Mouse (Mus musculus): ENCODE data around the gene Klhl29. TPM values are rescaled to one million over a fixed set of nuclear protein-coding genes. Genes with fewer than 3 reads are reported as not detected.
"Not testable (repeated sequence)": the region's sequence is repeated elsewhere in the genome, so short reads cannot be mapped to it uniquely, and the experiment has no call there.

Klhl29 gene
- total and polyA plus RNA-seq, 3 experiments, result 0.41 to 0.57 (median 0.42) TPM

DNA sequence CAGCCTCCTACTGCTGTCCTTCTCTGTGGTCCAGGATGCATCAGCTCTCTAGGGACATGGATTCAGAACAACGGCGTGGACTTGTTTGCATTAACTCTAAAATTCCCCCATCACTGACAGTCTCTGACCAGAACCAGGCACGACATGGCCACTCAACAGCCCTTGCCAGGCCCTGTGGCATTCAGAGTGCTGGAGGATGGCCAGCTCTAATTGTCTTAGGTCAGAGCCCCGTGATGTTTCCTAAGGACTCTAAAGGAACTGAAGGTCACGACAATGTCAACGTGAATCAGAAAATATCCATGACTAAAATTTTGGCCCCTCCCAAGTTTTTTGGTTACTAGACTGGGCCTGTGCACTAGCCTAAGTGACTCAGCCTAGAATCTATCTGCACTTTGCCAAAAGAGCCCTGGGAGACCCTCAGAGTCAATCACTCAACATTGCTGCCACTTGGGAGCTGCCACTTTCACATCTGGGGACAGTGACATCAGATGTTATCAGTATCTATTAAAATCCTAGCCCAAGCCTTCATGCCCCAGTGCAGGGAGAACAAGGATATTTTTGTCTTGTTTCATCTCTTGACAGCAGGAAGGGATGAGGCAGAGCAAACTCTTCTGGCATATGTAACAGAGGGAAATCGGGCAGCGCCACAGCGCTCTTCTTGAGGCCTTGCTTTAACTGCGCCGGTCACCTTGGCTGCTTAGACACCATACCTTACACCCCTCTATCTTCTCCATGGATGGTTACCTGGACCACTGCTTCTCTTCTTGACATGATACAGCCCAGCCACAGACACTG lies 24.8 kb downstream of the Klhl29 start:
- no peak for DNase-seq
- H3K9ac ChIP-seq (ENCODE audit: low read depth, low read length), result no peak overlapping the region
- H3K4me1 ChIP-seq (ENCODE audit: control insufficient read depth, insufficient read depth, low read length), result no peaks in the 10 kb centered on the region
- H3K27ac ChIP-seq, result no peak overlapping the region
- no peaks in the 10 kb centered on the region for H3K79me2 ChIP-seq (replicated peaks; ENCODE audit: control insufficient read depth, insufficient read depth, low read length)
- intact Hi-C loops (cut with DNase I), result no loop called here
- WGBS, result 60% methylated on average over 11 of the region's 11 CpGs
- H3K27me3 ChIP-seq (ENCODE audit: control insufficient read depth, insufficient read depth, low read length), result no peaks in the 10 kb centered on the region
- TF ChIP-seq CTCF (IDR thresholded peaks at IDR 0.05), result no peak
- no peak for TF ChIP-seq POLR2A (IDR thresholded peaks at IDR 0.05; ENCODE audit: insufficient read depth, low read depth, low read length)
- TF ChIP-seq EP300 (IDR thresholded peaks at IDR 0.05; ENCODE audit: insufficient read depth, low read depth, low read length), result no peak
- no peaks in the 10 kb centered on the region for H3K36me3 ChIP-seq (ENCODE audit: control insufficient read depth, insufficient read depth, low read length)
- no peak overlapping the region for H3K4me3 ChIP-seq

DNA sequence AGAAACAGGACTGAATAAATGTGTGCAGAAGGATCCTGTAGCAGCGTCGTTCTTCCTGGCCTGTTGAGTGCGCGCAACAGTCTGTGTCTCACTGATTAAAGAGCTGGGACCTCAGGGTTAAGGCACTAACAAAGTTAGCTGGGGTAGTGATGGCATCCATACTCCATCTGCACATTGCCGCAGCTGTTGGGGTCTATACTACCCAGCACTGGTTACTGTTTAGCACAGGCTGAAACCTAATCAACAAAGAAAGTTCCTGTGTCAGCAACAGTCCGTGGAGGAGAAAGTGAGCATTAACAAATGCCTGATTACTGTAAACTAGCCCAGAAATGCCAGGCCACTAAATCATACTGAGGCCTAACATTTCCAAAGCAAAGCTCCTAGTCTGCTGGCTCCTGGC lies 30.4 kb downstream of the Klhl29 start:
- Histone ChIP-seq H3K36me3 (ENCODE audit: control insufficient read depth, insufficient read depth, low read length) (no peaks in the 10 kb centered on the region), H3K4me3 (no peak overlapping the region), H3K27ac (no peak overlapping the region), H3K27me3 (ENCODE audit: control insufficient read depth, insufficient read depth, low read length) (no peaks in the 10 kb centered on the region), H3K9ac (ENCODE audit: low read depth, low read length) (no peak overlapping the region), H3K4me1 (ENCODE audit: control insufficient read depth, insufficient read depth, low read length) (no peaks in the 10 kb centered on the region), H3K79me2 (replicated peaks; ENCODE audit: control insufficient read depth, insufficient read depth, low read length) (no peaks in the 10 kb centered on the region)
- no peak for TF ChIP-seq CTCF (IDR thresholded peaks at IDR 0.05)
- no peak for TF ChIP-seq EP300 (IDR thresholded peaks at IDR 0.05; ENCODE audit: insufficient read depth, low read depth, low read length)
- no peak for TF ChIP-seq POLR2A (IDR thresholded peaks at IDR 0.05; ENCODE audit: insufficient read depth, low read depth, low read length)
- no peak for DNase-seq
- intact Hi-C loops (cut with DNase I), result no loop called here
- 92% methylated on average over 6 of the region's 6 CpGs for WGBS

DNA sequence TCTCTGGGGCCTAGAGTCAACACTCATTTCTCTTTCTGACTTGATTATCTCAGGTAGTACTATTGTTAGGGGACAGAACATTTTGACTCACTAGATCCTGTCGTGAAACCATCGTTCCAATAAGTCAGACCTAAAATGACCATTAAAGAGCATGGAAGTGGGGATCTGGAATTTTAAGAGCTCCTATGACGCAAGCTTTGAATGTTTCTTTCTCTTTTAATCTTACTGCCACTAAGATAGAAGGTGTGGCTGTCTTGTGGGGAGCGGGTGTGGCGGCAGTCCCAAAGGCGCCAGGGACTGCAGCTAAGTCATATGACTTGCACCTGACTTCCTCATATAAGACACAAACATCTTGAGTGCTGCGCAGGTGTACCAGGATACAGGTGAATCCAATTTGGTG lies 31.0 kb downstream of the Klhl29 start:
- H3K4me1 ChIP-seq (ENCODE audit: control insufficient read depth, insufficient read depth, low read length); H3K27ac ChIP-seq; H3K36me3 ChIP-seq (ENCODE audit: control insufficient read depth, insufficient read depth, low read length); H3K27me3 ChIP-seq (ENCODE audit: control insufficient read depth, insufficient read depth, low read length); DNase-seq; H3K79me2 ChIP-seq (replicated peaks; ENCODE audit: control insufficient read depth, insufficient read depth, low read length); H3K4me3 ChIP-seq; intact Hi-C loops (cut with DNase I); H3K9ac ChIP-seq (ENCODE audit: low read depth, low read length): not testable (repeated sequence)
- whole genome bisulfite sequencing, result 89% methylated on average over 6 of the region's 7 CpGs

DNA sequence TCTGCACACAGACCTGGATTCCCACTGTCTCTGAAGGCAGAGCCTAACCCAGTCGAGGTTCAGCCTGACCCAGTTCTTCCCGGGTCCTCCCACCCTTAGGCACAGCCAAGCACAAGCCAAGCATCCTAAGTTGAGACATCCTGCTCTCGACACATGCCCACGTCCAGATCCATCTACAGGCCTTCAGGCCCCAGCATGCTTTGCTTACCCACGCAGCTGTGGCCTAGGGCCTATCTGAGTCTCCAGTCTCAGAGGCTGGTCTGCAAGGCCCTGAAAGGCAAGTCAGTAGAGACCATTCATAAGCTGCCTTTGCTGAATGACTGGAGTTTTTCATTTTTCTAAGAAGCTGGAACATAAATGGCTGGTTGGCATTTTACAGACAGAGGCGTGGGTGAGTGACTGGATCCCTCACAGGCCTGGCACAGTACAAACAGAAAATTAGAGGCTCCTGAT lies 35.3 kb downstream of the Klhl29 start:
- TF ChIP-seq EP300 (IDR thresholded peaks at IDR 0.05; ENCODE audit: insufficient read depth, low read depth, low read length), result no peak
- no peak for TF ChIP-seq POLR2A (IDR thresholded peaks at IDR 0.05; ENCODE audit: insufficient read depth, low read depth, low read length)
- TF ChIP-seq CTCF (IDR thresholded peaks at IDR 0.05), result no peak
- 88% methylated on average over 6 of the region's 6 CpGs for WGBS

DNA sequence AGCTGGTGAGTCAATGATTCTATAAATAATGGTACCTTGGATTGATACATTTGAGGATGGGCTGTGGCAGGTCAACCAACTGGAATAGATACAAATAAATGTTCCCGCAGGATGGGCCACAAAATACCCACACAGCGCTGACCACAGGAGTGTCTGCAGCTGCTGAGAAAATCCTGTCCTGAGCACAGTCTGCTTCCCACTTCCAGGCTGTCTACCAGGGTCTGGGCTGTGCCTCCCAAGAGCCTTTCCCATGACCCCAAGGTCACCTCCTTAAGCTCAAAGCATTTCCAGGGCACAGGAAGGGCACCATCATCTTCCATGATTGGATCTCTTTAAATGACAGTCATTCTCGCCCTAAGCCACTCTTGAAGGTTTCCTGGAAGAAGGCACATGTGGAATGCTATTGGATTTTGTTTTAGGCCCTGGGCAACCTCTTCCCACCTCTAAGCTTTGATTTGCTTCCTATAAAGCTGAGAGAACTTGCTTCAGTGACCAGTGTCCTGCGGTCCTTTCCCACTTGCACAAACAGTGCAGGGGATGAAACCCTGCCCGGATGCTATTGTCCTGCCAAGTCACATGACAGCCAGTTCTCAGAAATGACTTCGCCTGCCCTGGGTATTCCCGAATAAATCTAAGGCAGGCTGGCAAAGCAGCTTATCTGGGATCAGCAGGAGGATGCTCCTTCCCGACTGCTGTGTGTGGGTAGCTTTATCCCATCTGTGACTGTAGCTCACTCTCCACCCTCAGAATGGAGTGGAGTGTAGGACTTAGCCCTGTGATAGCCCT lies 38.4 kb downstream of the Klhl29 start:
- Histone ChIP-seq H3K27ac (no peak overlapping the region), H3K79me2 (replicated peaks; ENCODE audit: control insufficient read depth, insufficient read depth, low read length) (no peaks in the 10 kb centered on the region)
- intact Hi-C loops (cut with DNase I), result no loop called here

More for the DNA sequence above, 35.3 kb downstream of the Klhl29 start:
- Histone ChIP-seq H3K4me3 (no peak overlapping the region), H3K9ac (ENCODE audit: low read depth, low read length) (no peak overlapping the region), H3K27ac (no peak overlapping the region), H3K4me1 (ENCODE audit: control insufficient read depth, insufficient read depth, low read length) (peaks cover 3% of the 10 kb centered on the region; the same call in 1 of the 2 replicates), H3K79me2 (replicated peaks; ENCODE audit: control insufficient read depth, insufficient read depth, low read length) (no peaks in the 10 kb centered on the region), H3K27me3 (ENCODE audit: control insufficient read depth, insufficient read depth, low read length) (no peaks in the 10 kb centered on the region), H3K36me3 (ENCODE audit: control insufficient read depth, insufficient read depth, low read length) (no peaks in the 10 kb centered on the region)
- no peak for DNase-seq
- intact Hi-C loops (cut with DNase I), result no loop called here

DNA sequence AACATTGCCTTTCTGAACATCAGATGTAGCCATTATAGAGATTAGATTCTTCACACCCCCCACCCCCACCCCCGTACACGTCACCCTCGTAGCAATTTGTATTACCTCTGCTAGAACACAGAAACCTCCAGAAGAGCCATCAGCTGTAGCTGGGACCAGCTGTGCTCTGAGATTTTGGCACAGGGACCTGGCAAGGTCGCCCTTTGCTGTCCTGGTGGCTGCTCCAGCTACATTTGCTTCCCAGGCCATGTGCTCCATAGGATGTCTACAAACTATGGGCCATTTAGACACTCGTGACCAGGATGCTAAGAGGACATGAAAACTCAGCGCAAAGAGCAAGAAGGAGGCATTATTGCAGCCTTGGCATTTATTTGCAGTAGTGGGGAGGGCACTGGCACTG lies 39.2 kb downstream of the Klhl29 start:
- no peak overlapping the region for H3K4me3 ChIP-seq
- peak in 1 of 2 experiments; percentile 19 for DNase-seq
- H3K36me3 ChIP-seq (ENCODE audit: control insufficient read depth, insufficient read depth, low read length), result no peaks in the 10 kb centered on the region
- peaks cover 3% of the 10 kb centered on the region; the same call in 1 of the 2 replicates for H3K4me1 ChIP-seq (ENCODE audit: control insufficient read depth, insufficient read depth, low read length)
- no peak overlapping the region for H3K27ac ChIP-seq
- no peak overlapping the region for H3K9ac ChIP-seq (ENCODE audit: low read depth, low read length)
- H3K27me3 ChIP-seq (ENCODE audit: control insufficient read depth, insufficient read depth, low read length), result no peaks in the 10 kb centered on the region
- intact Hi-C loops (cut with DNase I), result no loop called here
- TF ChIP-seq CTCF (IDR thresholded peaks at IDR 0.05) (no peak), POLR2A (IDR thresholded peaks at IDR 0.05; ENCODE audit: insufficient read depth, low read depth, low read length) (no peak), EP300 (IDR thresholded peaks at IDR 0.05; ENCODE audit: insufficient read depth, low read depth, low read length) (no peak)
- H3K79me2 ChIP-seq (replicated peaks; ENCODE audit: control insufficient read depth, insufficient read depth, low read length), result no peaks in the 10 kb centered on the region
- WGBS, result 76% methylated on average over 6 of the region's 6 CpGs

More for the DNA sequence above, 38.4 kb downstream of the Klhl29 start:
- H3K27me3 ChIP-seq (ENCODE audit: control insufficient read depth, insufficient read depth, low read length), result no peaks in the 10 kb centered on the region
- peaks cover 3% of the 10 kb centered on the region; the same call in 1 of the 2 replicates for H3K4me1 ChIP-seq (ENCODE audit: control insufficient read depth, insufficient read depth, low read length)
- H3K36me3 ChIP-seq (ENCODE audit: control insufficient read depth, insufficient read depth, low read length), result no peaks in the 10 kb centered on the region
- no peak overlapping the region for H3K4me3 ChIP-seq
- DNase-seq, result peak; percentile 32 to 51
- 30% methylated on average over 8 of the region's 8 CpGs for WGBS
- TF ChIP-seq CTCF (IDR thresholded peaks at IDR 0.05), result no peak
- no peak for TF ChIP-seq POLR2A (IDR thresholded peaks at IDR 0.05; ENCODE audit: insufficient read depth, low read depth, low read length)
- no peak for TF ChIP-seq EP300 (IDR thresholded peaks at IDR 0.05; ENCODE audit: insufficient read depth, low read depth, low read length)
- no peak overlapping the region for H3K9ac ChIP-seq (ENCODE audit: low read depth, low read length)
